Mouse (Mus musculus): ENCODE data around the gene Slc25a47.

Gene Slc25a47

GRCm38 (mm10) chr12:108835840-108836409 is at the start of gene Slc25a47, which contains the start of gene Slc25a29:
Gene Slc25a47, plus strand, starts transcription at chr12:108836046.
Gene Slc25a29, minus strand, starts transcription at chr12:108835883.
- in situ Hi-C loops (cut with MboI, MseI) = no loop called here

DNA sequence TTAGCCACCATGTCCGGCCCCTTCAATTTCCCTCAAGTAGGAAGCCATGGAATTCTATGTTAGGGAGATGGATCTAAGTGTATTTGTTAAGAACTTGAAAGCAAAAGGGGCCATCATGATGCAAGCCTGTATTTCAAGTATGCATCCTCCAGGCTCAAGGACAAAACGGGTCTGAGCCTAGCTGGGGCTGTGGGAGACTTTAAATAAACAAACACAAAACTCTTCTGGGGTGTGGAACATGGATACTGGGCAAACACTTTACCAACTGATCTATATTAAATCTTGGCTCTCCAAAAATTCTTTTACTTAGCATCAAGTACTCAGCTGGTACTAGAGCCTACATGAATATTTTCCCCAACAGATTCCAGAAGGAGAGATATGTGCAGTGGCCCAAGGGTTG is 48.5 kb upstream of the Slc25a47 start:
- in situ Hi-C loops (cut with MboI, MseI) = no loop called here

GRCm38 (mm10) chr12:108792152-108792545 is 43.7 kb upstream of the Slc25a47 start:
- in situ Hi-C loops (cut with MboI, MseI) = no loop called here

- in situ Hi-C loops (cut with MboI, MseI) = no loop called here
Observed at GRCm38 (mm10) chr12:108792546-108793452, 43.0 kb upstream of the Slc25a47 start, which contains the start of gene Yy1. Gene Yy1, plus strand, starts transcription at chr12:108792973.

GRCm38 (mm10) chr12:108793453-108793941 is 42.3 kb upstream of the Slc25a47 start:
- in situ Hi-C loops (cut with MboI, MseI) = no loop called here

DNA sequence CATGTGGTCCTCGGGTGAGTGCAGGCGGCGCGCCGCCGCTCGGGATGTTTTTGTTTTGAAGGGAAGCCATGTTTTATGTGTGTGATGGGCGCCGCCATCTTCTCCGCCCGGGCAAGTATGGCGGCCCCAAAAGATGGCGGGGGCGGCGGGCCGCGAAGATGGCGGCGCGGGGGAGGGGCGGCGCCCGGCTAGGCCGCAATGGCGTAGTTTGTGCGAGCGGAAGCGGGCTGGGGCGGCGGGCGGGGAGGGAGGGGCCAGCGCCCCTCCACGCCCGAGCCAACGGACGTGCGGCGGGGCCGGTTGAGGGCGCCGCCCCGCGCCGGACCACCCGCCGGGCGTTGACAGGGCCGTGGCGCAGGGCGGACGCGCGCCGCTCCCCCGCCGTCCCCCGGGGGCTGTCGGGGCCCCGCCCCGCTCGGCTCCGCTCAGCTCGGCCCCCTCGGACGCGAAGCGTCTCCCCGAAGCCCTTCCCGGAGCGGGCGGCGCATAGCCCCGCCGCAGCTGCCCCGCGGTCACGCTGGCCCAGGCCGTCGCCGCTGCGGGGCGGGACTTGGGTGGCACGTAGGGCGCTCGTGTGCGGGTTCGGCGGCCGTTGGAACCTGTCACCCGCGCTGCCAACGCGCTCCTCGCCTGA is 41.7 kb upstream of the Slc25a47 start:
- in situ Hi-C loops (cut with MboI, MseI) = no loop called here

GRCm38 (mm10) chr12:108794979-108795537 is 40.8 kb upstream of the Slc25a47 start:
- in situ Hi-C loops (cut with MboI, MseI) = no loop called here

- in situ Hi-C loops (cut with MboI, MseI) = loop anchor here in 1 of 2 experiments (10.0 kb wide), 1 partner anchor 1933 kb away; the partner anchor contains the start of gene Wdr20
Observed at GRCm38 (mm10) chr12:108801613-108802012, 34.2 kb upstream of the Slc25a47 start.

DNA sequence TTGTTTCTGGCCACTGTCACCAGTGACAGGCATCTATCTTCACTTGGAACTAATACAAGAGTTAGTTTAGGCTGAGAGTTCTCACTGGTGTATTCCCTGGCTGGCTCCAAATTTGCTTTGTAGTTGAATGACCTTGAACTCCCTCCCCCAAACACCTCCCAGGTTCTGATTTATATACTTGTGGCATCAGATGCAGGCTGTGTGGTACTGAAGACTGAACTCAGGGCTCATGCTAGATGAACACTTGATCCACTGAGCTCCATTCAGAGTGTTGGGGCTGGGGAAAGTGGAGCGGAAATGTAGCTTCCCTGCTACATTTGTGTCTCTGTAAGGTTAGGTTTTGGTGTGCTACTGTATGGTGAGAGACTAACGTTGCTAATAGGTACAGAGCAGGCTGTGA is 31.5 kb upstream of the Slc25a47 start:
- in situ Hi-C loops (cut with MboI, MseI) = loop anchor here in 1 of 2 experiments (10.0 kb wide), 1 partner anchor 1930 kb away; the partner anchor contains the start of gene Wdr20

GRCm38 (mm10) chr12:108808465-108808864 is 27.4 kb upstream of the Slc25a47 start:
- in situ Hi-C loops (cut with MboI, MseI) = loop anchor here in 1 of 2 experiments (10.0 kb wide), 1 partner anchor 1926 kb away; the partner anchor contains the start of gene Wdr20

DNA sequence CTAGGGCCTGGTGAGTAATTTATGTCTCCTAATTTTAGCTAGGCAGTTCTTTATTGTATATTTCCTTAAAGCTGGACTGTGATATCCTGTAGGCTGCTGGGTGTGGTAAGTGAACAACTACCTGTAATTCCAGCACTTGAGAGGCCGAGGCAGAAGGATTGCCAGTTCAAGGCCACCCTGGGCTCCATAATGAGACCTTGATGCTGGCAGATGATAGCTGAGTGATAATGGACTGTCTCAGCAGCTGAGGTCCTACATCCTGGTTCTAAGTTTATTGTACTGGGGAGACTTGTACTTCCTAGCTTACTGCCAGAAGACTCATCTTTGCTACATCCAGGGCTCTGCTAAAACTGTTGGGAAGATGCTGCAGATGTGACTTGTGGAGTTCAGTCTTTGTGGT is 26.1 kb upstream of the Slc25a47 start:
- in situ Hi-C loops (cut with MboI, MseI) = loop anchor here in 1 of 2 experiments (10.0 kb wide), 1 partner anchor 1925 kb away; the partner anchor contains the start of gene Wdr20

DNA sequence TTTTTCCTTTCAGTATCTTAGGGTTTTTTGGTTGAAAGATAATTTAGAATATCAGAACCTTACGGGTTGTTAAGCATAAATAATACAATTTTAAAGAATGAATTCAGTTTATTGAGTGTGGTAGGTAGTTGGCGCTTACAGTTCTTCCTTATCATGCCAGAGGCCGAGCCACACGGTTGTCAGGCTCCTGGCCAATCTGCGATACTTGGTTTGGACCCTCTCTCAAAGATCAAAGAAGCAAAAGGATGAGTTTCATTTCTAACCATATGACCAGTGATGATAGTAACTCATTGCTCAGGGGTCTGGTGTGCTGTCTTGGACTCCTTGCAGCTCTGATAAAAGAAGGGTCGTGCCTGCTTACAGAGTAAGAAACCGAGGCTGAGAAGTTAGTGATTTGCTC is 25.5 kb upstream of the Slc25a47 start:
- in situ Hi-C loops (cut with MboI, MseI) = no loop called here

DNA sequence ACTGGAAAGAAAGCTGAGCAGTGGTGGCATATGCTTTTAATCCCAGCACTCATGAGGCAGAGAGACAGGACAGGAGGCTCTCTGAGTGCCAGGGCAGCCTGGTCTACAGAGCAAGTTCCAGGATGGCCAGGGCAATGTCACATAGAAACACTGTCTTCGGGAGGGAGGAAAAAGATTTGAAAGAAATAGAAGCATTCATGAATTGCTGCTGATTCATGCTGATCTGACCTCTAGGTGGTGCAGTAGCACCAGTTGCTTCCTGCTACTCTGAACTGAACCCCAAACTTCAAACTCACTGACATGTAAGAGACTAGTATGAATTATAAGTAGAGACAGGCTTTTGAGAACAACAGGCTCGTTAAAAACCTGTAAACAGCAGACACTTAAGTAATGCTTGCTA is 24.7 kb upstream of the Slc25a47 start:
- in situ Hi-C loops (cut with MboI, MseI) = no loop called here

GRCm38 (mm10) chr12:108812463-108812862 is 23.4 kb upstream of the Slc25a47 start:
- in situ Hi-C loops (cut with MboI, MseI) = no loop called here

GRCm38 (mm10) chr12:108814470-108814869 is 21.4 kb upstream of the Slc25a47 start:
- in situ Hi-C loops (cut with MboI, MseI) = no loop called here

- in situ Hi-C loops (cut with MboI, MseI) = no loop called here
Observed at GRCm38 (mm10) chr12:108816569-108816968, 19.3 kb upstream of the Slc25a47 start.

- in situ Hi-C loops (cut with MboI, MseI) = no loop called here
Observed at GRCm38 (mm10) chr12:108820461-108820860, 15.4 kb upstream of the Slc25a47 start.

DNA sequence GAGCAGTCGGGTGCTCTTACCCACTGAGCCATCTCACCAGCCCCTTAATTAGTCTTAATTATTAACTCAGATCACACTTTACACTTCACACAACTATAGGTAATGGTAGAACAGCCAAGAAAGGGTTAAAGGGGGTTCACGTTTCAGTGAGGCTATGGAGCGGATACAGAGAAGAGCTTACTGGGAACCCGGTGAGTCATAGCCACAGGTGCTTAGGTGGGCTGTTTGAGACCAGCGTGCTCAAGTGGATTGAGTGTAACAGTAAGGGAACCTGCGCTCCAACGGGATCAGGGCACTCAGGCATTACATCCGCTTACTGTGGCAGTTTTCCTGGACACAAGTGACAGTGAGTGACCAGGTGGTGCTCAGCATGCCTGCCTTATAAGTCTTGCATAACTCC is 12.8 kb upstream of the Slc25a47 start:
- in situ Hi-C loops (cut with MboI, MseI) = no loop called here

GRCm38 (mm10) chr12:108824225-108824874 is 11.5 kb upstream of the Slc25a47 start:
- in situ Hi-C loops (cut with MboI, MseI) = no loop called here

DNA sequence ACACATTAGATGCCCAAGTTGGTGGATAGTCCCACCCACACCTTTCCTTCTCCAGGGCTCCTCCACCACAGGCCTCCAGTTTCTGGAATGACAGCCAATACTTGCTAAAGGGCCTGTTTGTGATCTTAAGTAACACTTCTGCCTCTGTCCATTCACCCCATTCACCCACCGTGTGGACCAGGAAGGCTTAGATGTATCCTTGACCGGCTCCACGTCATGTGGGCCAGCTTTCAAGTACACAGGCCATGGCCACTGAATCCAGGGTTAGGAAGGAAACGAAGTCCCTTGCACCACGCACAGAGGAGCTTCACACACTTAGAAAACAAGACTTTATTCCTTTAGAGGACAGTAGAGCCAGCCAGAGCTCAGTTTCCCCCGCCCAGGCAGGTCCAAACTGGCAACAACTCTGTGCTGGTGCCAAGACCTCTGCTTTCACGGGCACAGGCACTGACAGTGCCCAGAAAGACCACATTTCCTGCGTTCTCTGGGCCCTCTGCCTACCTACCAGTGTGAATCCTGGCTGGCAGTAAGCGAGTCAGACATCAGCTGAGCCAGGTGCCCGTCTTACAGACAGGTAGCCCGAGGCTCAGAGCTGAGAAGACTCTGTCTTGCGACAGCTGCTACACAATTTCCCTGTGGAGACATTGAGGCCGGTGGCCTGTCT is 10.2 kb upstream of the Slc25a47 start:
- in situ Hi-C loops (cut with MboI, MseI) = no loop called here

All from T-helper 17 cell (primary cell).